Comparison of ENCODE assay signal across 13 mouse cellular contexts in the genomic region with DNA sequence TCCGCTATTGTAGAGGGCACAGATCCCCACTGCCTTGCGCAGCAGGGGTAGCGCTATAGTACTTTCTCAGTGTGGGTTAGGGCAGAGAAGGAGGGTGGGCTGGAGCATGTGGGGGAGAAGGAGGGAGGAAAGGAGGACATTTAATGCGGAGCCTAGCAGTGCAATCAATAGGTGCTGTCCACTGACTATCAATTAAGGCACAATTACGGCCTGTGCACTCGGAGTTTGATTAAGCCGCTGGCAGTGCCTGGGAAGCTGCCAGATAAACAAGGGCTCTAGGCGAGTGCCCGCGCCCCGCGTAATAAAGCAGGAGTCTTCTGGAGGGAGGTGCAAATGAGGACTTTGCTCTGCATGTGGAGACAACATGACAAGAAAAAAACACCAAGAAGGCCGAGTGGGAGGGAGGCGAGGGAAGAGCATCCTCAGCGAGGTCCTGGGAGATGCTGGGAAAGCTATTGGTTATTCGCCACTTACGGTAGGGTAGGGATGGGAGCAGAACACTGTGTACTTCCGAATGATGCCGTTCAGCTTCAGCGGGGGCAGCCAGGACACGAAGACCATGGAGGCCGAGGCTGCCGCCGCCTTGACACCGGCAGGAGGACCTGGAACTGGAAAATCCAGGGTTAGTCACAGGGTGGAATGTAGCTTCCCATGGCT.
DNase-seq lines count a peak whose midpoint lies in the region; ATAC-seq and TF ChIP-seq lines count a peak whose summit lies in the region.
"Had no signal": no experiment of that assay in that cellular context is flagged by ENCODE, and none has a peak within 500 bp of the region (broad histone marks: within the 10 kb centered on the region; RNA-seq: fewer than 3 reads in every experiment).

No protein-coding gene starts in this region.

- no peak overlapping the region for H3K4me3 ChIP-seq in midbrain, embryonic 12.5 days
- no peak overlapping the region for H3K4me3 ChIP-seq in gastrocnemius, adult 2 months
- H3K4me3 ChIP-seq: heart, embryonic 12.5 days; intestine, embryonic 15.5 days; left cerebral cortex, adult 2 months; megakaryocyte, embryonic 14.5 days had no signal

- H3K4me2 ChIP-seq in midbrain, embryonic 12.5 days (replicated peaks), result no peak overlapping the region
- H3K4me2 ChIP-seq: heart, embryonic 12.5 days; intestine, embryonic 15.5 days had no signal

- H3K27ac ChIP-seq in midbrain, embryonic 12.5 days (replicated peaks), result 0 out of 2 replicates have a peak overlapping the region, but pooled peaks have one; percentile 5
- H3K27ac ChIP-seq in gastrocnemius, adult 2 months, result no peak overlapping the region
- H3K27ac ChIP-seq: intestine, embryonic 15.5 days; left cerebral cortex, adult 2 months; liver, embryonic 14.5 days had no signal

- H3K36me3 ChIP-seq in midbrain, embryonic 12.5 days, result no peaks in the 10 kb centered on the region
- H3K36me3 ChIP-seq: heart, embryonic 12.5 days; intestine, embryonic 15.5 days had no signal

- DNase-seq in layer of hippocampus, postnatal 10 days (ENCODE audit: low spot score in 2 of 2), result peak; percentile 37 to 49
- no peak for DNase-seq in layer of hippocampus, adult 9-11 months
- DNase-seq in frontal cortex, postnatal 10 days (ENCODE audit: low spot score in 2 of 2), result peak; percentile 29 to 44
- peak; percentile 71 to 72 for DNase-seq in right cerebral cortex, postnatal 10 days (ENCODE audit: low spot score in 2 of 2)
- no peak for DNase-seq in spleen, postnatal 36 days (ENCODE audit: low spot score in 2 of 2)
- no peak for DNase-seq in gastrocnemius, adult 2 months
- DNase-seq: thymus, adult 18-20 months had no signal

- TF ChIP-seq CTCF in gastrocnemius, adult 2 months (IDR thresholded peaks at IDR 0.05), result no peak

- H3K9ac ChIP-seq in midbrain, embryonic 12.5 days (replicated peaks), result no peak overlapping the region
- H3K9ac ChIP-seq: heart, embryonic 12.5 days; intestine, embryonic 15.5 days; liver, embryonic 14.5 days had no signal

- H3K9me3 ChIP-seq in midbrain, embryonic 12.5 days, result no peaks in the 10 kb centered on the region
- H3K9me3 ChIP-seq: heart, embryonic 12.5 days; intestine, embryonic 15.5 days; megakaryocyte, embryonic 14.5 days had no signal

- H3K4me1 ChIP-seq in midbrain, embryonic 12.5 days, result peaks cover 11% of the 10 kb centered on the region; the same call in 1 of the 2 replicates
- H3K4me1 ChIP-seq: intestine, embryonic 15.5 days; megakaryocyte, embryonic 14.5 days had no signal

- intact Hi-C loops in gastrocnemius, adult 2 months (cut with DNase I), result loop anchor here (5.0 kb wide), 2 partner anchors 61 to 316 kb away; no protein-coding TSS in a partner anchor

- H3K27me3 ChIP-seq in midbrain, embryonic 12.5 days, result no peaks in the 10 kb centered on the region
- H3K27me3 ChIP-seq: intestine, embryonic 15.5 days had no signal

- WGBS in midbrain, embryonic 12.5 days, result 67% methylated on average over 25 of the region's 25 CpGs

- peak; percentile 69 for ATAC-seq in midbrain, embryonic 12.5 days (ENCODE audit: low FRiP score, low read depth)
- ATAC-seq: intestine, embryonic 15.5 days had no signal

Comparison
In these comparisons a context has a peak if more than half of its experiments do, and no peak if none do; other contexts are left out.
1. DNase-seq: peak in layer of hippocampus, postnatal 10 days (2 of 2), frontal cortex, postnatal 10 days (2 of 2) and right cerebral cortex, postnatal 10 days (2 of 2); none in layer of hippocampus, adult 9-11 months (single experiment), spleen, postnatal 36 days (0 of 2) and gastrocnemius, adult 2 months (single experiment).